Mouse (Mus musculus) macrophage (primary cell): ENCODE measurements around the gene Mrtfb. TPM values are rescaled to one million over a fixed set of nuclear protein-coding genes. Genes with fewer than 3 reads are reported as not detected.

Experiments
- H3K27ac ChIP-seq: fragments of 350-480 bp; formaldehyde crosslinking; 2 replicates; pipeline ENCODE4 v1.9.0; 2021
- H3K36me3 ChIP-seq: fragments of 350-480 bp; formaldehyde crosslinking; 2 replicates; pipeline ENCODE4 v1.9.0; 2021; ENCODE audit errors: inconsistent target
- H3K4me3 ChIP-seq: fragments of 350-480 bp; formaldehyde crosslinking; 2 replicates; pipeline ENCODE4 v1.9.0; 2021; ENCODE audit errors: inconsistent target
- H3K79me2 ChIP-seq: fragments of 350-480 bp; formaldehyde crosslinking; 2 replicates; pipeline ENCODE4 v1.9.0; 2021; ENCODE audit errors: inconsistent target
- WGBS: methylation state at CpG from one replicate; pipeline ENCODE4 v1.1.7; 2026; ENCODE audit warnings: inconsistent platforms; ENCODE audit not compliant: missing documents; 5-methylcytosine and 5-hydroxymethylcytosine counted together
- polyA plus RNA-seq: library from polyadenylated mRNA; stranded (reverse); fragments of 250-400 nt; gene quantifications from 3 replicates; pipeline ENCODE4 v1.2.4, GENCODE M21; 2018; ENCODE audit warnings: inconsistent platforms

Mrtfb gene
- polyA plus RNA-seq, 1 experiment from 2014 or later: 27.0 TPM

GRCm38 (mm10) chr16:13458556-13458955 lies 202.3 kb downstream of the Mrtfb start:
- Histone ChIP-seq H3K79me2 (no peaks in the 10 kb centered on the region), H3K4me3 (no peak overlapping the region), H3K27ac (no peak overlapping the region), H3K36me3 (no peaks in the 10 kb centered on the region)

GRCm38 (mm10) chr16:13460071-13460470 lies 203.8 kb downstream of the Mrtfb start:
- H3K27ac ChIP-seq: no peak overlapping the region
- no peak overlapping the region for H3K4me3 ChIP-seq
- no peaks in the 10 kb centered on the region for H3K36me3 ChIP-seq
- 100% methylated on average over 1 of the region's 1 CpGs for WGBS
- no peaks in the 10 kb centered on the region for H3K79me2 ChIP-seq

- H3K36me3 ChIP-seq: no peaks in the 10 kb centered on the region
- 86% methylated on average over 3 of the region's 3 CpGs for WGBS
Measured at GRCm38 (mm10) chr16:13460777-13461408, 204.6 kb downstream of the Mrtfb start.

GRCm38 (mm10) chr16:13464662-13465061 lies 208.4 kb downstream of the Mrtfb start:
- WGBS: 96% methylated on average over 4 of the region's 5 CpGs
- no peaks in the 10 kb centered on the region for H3K79me2 ChIP-seq
- no peak overlapping the region for H3K4me3 ChIP-seq
- no peak overlapping the region for H3K27ac ChIP-seq
- no peaks in the 10 kb centered on the region for H3K36me3 ChIP-seq

More at GRCm38 (mm10) chr16:13460777-13461408, 204.6 kb downstream of the Mrtfb start:
- H3K79me2 ChIP-seq: no peaks in the 10 kb centered on the region
- no peak overlapping the region for H3K27ac ChIP-seq
- no peak overlapping the region for H3K4me3 ChIP-seq

Other genes with a start within 250 kb of the Mrtfb start
- gene Ercc4, start 146.8 kb upstream of the Mrtfb start, polyA plus RNA-seq: 10.5 to 11.4 TPM (median 10.5 TPM) in 3 replicates